Mouse (Mus musculus): Measurements from ENCODE around the gene Ube2c.

DNA sequence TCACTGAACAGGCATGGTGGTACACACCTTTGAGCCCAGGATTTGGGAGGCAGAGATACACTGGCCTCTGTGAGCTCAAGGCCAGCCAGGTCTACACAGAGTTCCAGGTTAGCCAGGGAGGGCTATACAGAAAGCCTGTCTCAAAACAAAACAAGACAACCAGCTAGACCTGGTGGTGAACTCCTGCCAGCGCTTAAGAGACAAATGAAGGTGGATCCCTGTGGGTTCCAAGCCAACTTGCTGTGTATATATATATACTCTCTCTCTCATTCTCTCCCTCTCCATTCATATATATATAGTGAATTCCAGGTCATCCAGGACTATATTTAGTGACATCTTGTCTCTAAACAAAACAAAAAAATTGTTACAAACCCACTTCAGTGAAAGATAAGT lies 34.2 kb downstream of the Ube2c start:
- no peak for TF ChIP-seq CTCF (IDR thresholded peaks at IDR 0.05)
- no peak; the same call in 1 of the 2 replicates for TF ChIP-seq EP300 (IDR thresholded peaks at IDR 0.05)

Data from lung, postnatal 0 days (tissue).